Mouse (Mus musculus): ENCODE measurements at regions not wholly inside any gene's neighbourhood (a gene's known extent, or its start where the extent isn't known, plus 50 kb on each side); places are given as distances from the start of the nearest gene placed in this dataset.

DNA sequence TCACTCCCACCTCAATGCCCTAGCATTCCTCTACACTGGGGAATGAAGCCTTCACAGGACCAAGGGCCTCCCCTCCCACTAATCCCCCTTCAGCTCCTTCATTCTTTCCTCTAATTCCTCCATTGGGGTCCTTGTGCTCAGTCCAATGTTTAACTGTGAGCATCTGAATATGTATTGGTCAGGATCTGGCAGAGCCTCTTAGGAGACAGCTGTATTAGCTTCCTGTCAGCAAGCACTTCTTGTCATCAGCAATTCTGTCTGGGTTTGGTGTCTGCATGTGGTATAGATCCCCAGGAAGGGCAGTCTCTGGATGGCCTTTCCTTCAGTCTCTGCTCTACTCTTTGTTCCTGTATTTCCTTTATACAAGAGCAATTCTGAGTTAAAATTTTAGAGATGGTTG is 426.8 kb upstream of the 2610001J05Rik start:
- Histone ChIP-seq H3K4me1 (ENCODE audit: control insufficient read depth, insufficient read depth, low read length) (no peaks in the 10 kb centered on the region), H3K4me3 (ENCODE audit: insufficient read depth, low read length) (no peak overlapping the region), H3K27ac (ENCODE audit: insufficient read depth, low read length) (no peak overlapping the region)
- TF ChIP-seq CTCF (IDR thresholded peaks at IDR 0.05; ENCODE audit: borderline replicate concordance, insufficient read depth, low read length) (no peak), POLR2A (IDR thresholded peaks at IDR 0.05; ENCODE audit: low read depth, low read length) (no peak)

DNA sequence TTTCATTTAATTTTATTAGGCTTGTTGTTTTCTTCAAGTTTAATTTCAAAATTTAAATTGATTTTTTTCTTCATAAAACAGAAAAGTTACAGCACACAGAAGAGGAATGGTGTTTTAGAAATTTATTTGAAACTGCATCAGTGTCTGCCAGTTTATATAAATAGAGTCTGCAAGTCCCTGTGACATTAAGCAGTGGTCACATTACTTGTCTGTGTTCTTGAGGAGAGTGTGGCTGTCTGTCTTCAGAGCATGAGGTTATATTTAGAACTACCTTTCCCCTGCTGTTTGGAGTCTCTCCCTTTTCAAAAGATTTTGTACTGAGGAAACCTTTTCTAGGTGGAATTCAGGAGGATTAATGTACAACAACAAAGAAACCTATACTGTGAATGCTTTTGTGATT is 426.1 kb upstream of the 2610001J05Rik start:
- Histone ChIP-seq H3K4me3 (ENCODE audit: insufficient read depth, low read length) (no peak overlapping the region), H3K27ac (ENCODE audit: insufficient read depth, low read length) (no peak overlapping the region), H3K4me1 (ENCODE audit: control insufficient read depth, insufficient read depth, low read length) (no peaks in the 10 kb centered on the region)
- TF ChIP-seq CTCF (IDR thresholded peaks at IDR 0.05; ENCODE audit: borderline replicate concordance, insufficient read depth, low read length): no peak
- no peak for TF ChIP-seq POLR2A (IDR thresholded peaks at IDR 0.05; ENCODE audit: low read depth, low read length)

DNA sequence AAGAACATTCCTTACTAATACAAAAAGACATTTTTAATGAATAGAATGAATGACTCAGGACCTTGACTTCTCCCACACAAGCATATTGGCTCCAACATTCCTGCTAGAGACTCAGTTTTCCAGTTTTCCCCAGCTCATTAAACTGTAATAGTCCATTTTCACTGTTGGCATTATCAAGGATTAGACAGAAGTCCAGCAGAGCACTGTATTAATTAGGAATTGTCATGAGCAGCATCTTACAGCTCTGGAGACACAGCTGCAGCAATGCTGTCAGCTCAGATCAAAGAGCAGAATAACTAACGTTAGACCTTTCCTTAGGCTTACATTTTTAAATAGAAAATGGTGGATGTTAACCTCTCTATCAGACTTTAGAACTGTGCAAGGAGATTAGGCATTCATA is 419.5 kb upstream of the 2610001J05Rik start:
- no peaks in the 10 kb centered on the region for H3K4me1 ChIP-seq (ENCODE audit: control insufficient read depth, insufficient read depth, low read length)
- no peak overlapping the region for H3K4me3 ChIP-seq (ENCODE audit: insufficient read depth, low read length)
- H3K27ac ChIP-seq (ENCODE audit: insufficient read depth, low read length): no peak overlapping the region
- TF ChIP-seq CTCF (IDR thresholded peaks at IDR 0.05; ENCODE audit: borderline replicate concordance, insufficient read depth, low read length) (no peak), POLR2A (IDR thresholded peaks at IDR 0.05; ENCODE audit: low read depth, low read length) (no peak)

DNA sequence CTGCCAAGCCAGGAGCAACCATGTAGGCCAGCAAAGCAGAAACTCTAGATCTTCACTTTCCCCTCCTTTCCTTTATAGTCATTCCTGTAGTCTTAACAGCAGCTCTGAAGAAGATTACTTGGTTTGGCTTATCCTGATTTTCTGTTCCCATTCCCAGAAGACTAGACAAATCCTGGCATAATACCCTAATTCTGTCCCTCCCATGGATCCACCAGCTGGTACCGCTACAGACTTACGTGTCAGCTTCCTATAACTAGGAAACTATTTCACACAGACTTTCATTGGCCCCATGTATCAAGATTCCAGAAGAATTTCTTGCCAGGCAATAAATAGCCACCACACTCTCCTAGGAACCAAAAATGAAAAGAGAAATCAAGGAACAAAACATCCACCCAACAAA is 410.2 kb upstream of the 2610001J05Rik start:
- Histone ChIP-seq H3K4me3 (ENCODE audit: insufficient read depth, low read length) (no peak overlapping the region), H3K4me1 (ENCODE audit: control insufficient read depth, insufficient read depth, low read length) (no peaks in the 10 kb centered on the region), H3K27ac (ENCODE audit: insufficient read depth, low read length) (no peak overlapping the region)
- no peak for TF ChIP-seq CTCF (IDR thresholded peaks at IDR 0.05; ENCODE audit: borderline replicate concordance, insufficient read depth, low read length)
- TF ChIP-seq POLR2A (IDR thresholded peaks at IDR 0.05; ENCODE audit: low read depth, low read length): no peak

DNA sequence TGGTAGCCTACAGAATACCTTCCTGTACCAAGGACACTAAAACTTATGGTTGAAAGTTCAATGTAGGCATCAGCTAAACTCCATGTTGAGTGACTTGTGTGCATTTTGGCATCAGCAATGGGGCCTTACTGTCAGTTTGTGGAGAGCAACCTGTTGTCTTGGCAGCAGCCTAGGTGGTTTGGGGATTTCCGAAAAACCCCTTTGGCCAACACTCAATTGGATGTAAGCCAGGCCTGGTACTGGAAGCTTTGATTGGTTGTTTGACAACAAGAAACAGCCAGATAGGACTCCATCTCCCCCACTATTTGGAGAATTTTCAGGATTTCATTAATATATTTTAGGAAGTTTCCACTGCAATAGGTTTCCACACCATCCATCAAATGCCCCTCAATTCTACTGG is 390.6 kb upstream of the 2610001J05Rik start:
- H3K27ac ChIP-seq (ENCODE audit: insufficient read depth, low read length): no peak overlapping the region
- TF ChIP-seq POLR2A (IDR thresholded peaks at IDR 0.05; ENCODE audit: low read depth, low read length): no peak
- no peak overlapping the region for H3K4me3 ChIP-seq (ENCODE audit: insufficient read depth, low read length)
- no peaks in the 10 kb centered on the region for H3K4me1 ChIP-seq (ENCODE audit: control insufficient read depth, insufficient read depth, low read length)

DNA sequence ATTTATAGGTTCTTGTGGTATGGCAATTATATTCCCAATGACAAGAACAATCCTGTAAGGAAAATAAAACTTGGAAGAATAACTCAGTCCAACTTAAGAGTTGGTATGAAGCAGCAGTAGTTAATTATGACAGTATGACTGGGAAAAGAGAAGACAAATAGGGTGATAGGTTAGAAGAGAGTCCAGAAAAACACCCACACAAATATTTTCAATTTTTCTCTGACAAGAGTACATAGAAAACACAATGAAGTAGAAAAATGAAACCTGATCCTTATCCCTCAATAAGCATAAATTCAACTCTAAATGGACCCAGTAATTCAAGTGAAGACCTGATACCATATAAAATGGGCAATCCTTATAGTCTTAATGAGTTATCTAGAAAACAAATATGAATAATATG is 369.0 kb upstream of the 2610001J05Rik start:
- TF ChIP-seq POLR2A (IDR thresholded peaks at IDR 0.05; ENCODE audit: low read depth, low read length): no peak
- no peak for TF ChIP-seq CTCF (IDR thresholded peaks at IDR 0.05; ENCODE audit: borderline replicate concordance, insufficient read depth, low read length)
- H3K27ac ChIP-seq (ENCODE audit: insufficient read depth, low read length): no peak overlapping the region
- no peaks in the 10 kb centered on the region for H3K4me1 ChIP-seq (ENCODE audit: control insufficient read depth, insufficient read depth, low read length)
- no peak overlapping the region for H3K4me3 ChIP-seq (ENCODE audit: insufficient read depth, low read length)

DNA sequence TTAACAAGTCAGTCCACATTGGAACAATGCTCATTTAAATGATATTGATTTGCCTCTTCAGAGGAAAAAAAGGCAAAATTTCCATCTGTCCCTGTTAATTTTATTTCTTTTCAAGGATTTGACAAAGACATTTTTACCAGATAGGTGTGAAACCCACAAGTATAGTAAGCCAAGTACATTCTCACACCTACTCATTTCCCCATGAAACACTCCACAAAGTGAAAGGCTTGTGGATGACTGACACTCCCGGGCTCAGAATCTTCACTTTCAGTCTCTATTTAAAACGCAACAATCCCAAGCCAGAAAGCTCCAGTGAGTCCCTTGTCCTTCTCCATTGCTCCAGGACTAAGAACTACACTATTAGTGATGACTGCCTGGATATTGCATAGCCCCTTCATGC is 367.8 kb upstream of the 2610001J05Rik start:
- H3K4me1 ChIP-seq (ENCODE audit: control insufficient read depth, insufficient read depth, low read length): no peaks in the 10 kb centered on the region
- H3K27ac ChIP-seq (ENCODE audit: insufficient read depth, low read length): no peak overlapping the region
- no peak overlapping the region for H3K4me3 ChIP-seq (ENCODE audit: insufficient read depth, low read length)
- no peak for TF ChIP-seq CTCF (IDR thresholded peaks at IDR 0.05; ENCODE audit: borderline replicate concordance, insufficient read depth, low read length)
- TF ChIP-seq POLR2A (IDR thresholded peaks at IDR 0.05; ENCODE audit: low read depth, low read length): no peak

DNA sequence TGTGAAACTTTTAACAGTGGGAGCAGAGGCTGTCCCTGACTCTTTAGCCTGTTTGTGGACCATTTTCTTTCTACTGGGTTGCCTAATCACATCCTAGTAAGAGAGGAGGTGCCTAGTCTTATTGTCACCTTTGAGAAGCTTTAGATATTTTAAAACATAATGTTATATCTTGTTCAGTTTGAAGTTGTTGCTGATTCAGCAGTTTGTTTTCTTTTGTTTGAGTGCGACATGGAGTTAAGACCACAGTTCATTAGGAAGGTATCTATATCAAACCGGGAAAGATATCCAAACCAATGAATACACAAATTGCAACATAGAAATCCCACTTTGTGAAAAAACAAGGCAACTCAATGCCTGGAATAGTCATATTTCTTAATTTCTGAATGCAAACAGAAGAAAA is 359.5 kb upstream of the 2610001J05Rik start:
- TF ChIP-seq CTCF (IDR thresholded peaks at IDR 0.05; ENCODE audit: borderline replicate concordance, insufficient read depth, low read length) (no peak), POLR2A (IDR thresholded peaks at IDR 0.05; ENCODE audit: low read depth, low read length) (no peak)
- H3K27ac ChIP-seq (ENCODE audit: insufficient read depth, low read length): no peak overlapping the region
- no peak overlapping the region for H3K4me3 ChIP-seq (ENCODE audit: insufficient read depth, low read length)
- no peaks in the 10 kb centered on the region for H3K4me1 ChIP-seq (ENCODE audit: control insufficient read depth, insufficient read depth, low read length)

DNA sequence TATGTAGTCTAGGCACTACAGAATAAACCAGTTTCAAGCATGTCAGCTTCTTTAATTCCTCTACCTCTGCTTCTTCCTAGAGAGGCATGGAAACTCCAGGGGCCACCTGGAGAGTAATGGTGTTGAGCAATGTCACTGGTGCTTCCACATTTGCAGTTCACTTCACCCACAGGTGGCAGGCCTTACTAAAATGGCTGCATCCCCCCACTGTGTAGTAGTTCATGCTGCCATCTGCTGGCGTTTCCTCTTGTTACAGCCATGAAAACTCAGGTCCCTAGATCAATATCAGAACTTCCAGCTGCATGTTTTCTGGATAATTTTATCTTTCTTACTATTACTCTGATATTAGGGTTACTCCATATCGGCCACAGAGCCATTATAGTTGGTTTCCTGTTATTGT is 336.2 kb upstream of the 2610001J05Rik start:
- Histone ChIP-seq H3K4me1 (ENCODE audit: control insufficient read depth, insufficient read depth, low read length) (no peaks in the 10 kb centered on the region), H3K4me3 (ENCODE audit: insufficient read depth, low read length) (no peak overlapping the region), H3K27ac (ENCODE audit: insufficient read depth, low read length) (no peak overlapping the region)
- TF ChIP-seq POLR2A (IDR thresholded peaks at IDR 0.05; ENCODE audit: low read depth, low read length) (no peak), CTCF (IDR thresholded peaks at IDR 0.05; ENCODE audit: borderline replicate concordance, insufficient read depth, low read length) (peak; percentile 48; the same call in 1 of the 2 replicates)

DNA sequence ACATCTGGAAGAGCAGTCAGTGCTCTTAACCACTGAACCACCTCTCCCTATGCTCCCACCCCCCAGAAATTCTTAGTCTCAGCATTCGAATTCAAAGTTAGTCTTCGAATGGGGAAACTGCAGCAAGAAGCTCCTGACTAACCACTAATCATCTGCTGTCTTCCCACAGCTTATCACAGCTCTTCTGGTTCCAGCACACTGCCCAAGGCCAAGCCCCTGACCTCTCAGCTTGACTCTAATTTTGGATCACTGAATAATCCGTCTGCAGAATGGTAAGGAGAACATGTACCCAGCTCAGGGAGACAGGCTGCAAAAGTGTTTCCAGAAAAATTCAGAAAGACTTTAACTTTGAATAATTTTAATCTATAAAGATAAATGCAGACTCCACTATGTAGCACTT is 325.8 kb upstream of the 2610001J05Rik start:
- TF ChIP-seq POLR2A (IDR thresholded peaks at IDR 0.05; ENCODE audit: low read depth, low read length) (no peak), CTCF (IDR thresholded peaks at IDR 0.05; ENCODE audit: borderline replicate concordance, insufficient read depth, low read length) (no peak)
- no peak overlapping the region for H3K27ac ChIP-seq (ENCODE audit: insufficient read depth, low read length)
- no peak overlapping the region for H3K4me3 ChIP-seq (ENCODE audit: insufficient read depth, low read length)
- no peaks in the 10 kb centered on the region for H3K4me1 ChIP-seq (ENCODE audit: control insufficient read depth, insufficient read depth, low read length)

DNA sequence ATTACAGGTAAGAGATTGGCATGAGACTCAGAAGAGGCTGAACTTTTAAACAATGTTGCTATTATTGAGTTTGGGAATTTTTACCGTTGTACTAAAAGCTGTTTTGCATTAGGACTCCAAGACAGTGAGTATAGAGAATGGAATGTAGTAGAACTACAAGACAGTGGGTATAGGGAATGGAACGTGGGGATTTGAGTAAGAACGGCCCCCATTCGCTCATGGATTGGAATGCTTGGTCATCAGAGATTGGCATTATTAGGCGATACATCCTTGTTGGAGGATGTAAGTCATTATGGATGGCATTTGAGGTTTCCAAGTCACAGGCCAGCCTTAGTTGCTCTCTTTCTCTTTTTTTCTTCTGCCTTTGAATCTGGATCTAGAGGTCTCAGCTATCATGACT is 324.0 kb upstream of the 2610001J05Rik start:
- no peaks in the 10 kb centered on the region for H3K4me1 ChIP-seq (ENCODE audit: control insufficient read depth, insufficient read depth, low read length)
- no peak overlapping the region for H3K4me3 ChIP-seq (ENCODE audit: insufficient read depth, low read length)
- TF ChIP-seq CTCF (IDR thresholded peaks at IDR 0.05; ENCODE audit: borderline replicate concordance, insufficient read depth, low read length) (no peak), POLR2A (IDR thresholded peaks at IDR 0.05; ENCODE audit: low read depth, low read length) (no peak)
- H3K27ac ChIP-seq (ENCODE audit: insufficient read depth, low read length): peak overlapping the region; percentile 90; the same call in 1 of the 2 replicates
